Mouse (Mus musculus) forebrain, embryonic 10.5 days (tissue): ENCODE measurements around the gene Trp73. TPM values are rescaled to one million over a fixed set of nuclear protein-coding genes. Genes with fewer than 3 reads are reported as not detected.

Experiments used
- DNase-seq: peaks from one replicate; pipeline ENCODE4 v3.0.0-alpha.2; 2017; ENCODE audit warnings: low spot score; ENCODE audit errors: extremely low spot score
- H3K27ac ChIP-seq: fragments of 300-500 bp; sonication (generic); 2 replicates; pipeline ENCODE4 v1.5.1; 2016; ENCODE audit warnings: mild to moderate bottlenecking
- H3K27me3 ChIP-seq: fragments of 300-500 bp; sonication (generic); 2 replicates; pipeline ENCODE4 v1.6.1; 2016; ENCODE audit warnings: mild to moderate bottlenecking; ENCODE audit not compliant: poor library complexity, severe bottlenecking
- H3K36me3 ChIP-seq: fragments of 300-500 bp; sonication (generic); replicated peaks from 2 replicates; pipeline ENCODE4 v1.6.1; 2016; ENCODE audit warnings: mild to moderate bottlenecking, moderate library complexity
- H3K4me1 ChIP-seq: fragments of 300-500 bp; sonication (generic); 2 replicates; pipeline ENCODE4 v1.6.1; 2016
- H3K4me3 ChIP-seq: fragments of 300-500 bp; sonication (generic); 2 replicates; pipeline ENCODE4 v1.5.1; 2016; ENCODE audit warnings: mild to moderate bottlenecking, moderate library complexity
- H3K9me3 ChIP-seq: fragments of 300-500 bp; sonication (generic); 2 replicates; pipeline ENCODE4 v1.6.1; 2016; ENCODE audit warnings: mild to moderate bottlenecking, moderate library complexity
- WGBS: fragments of 180-500 bp; shearing (Covaris S2); methylation state at CpG from one replicate; pipeline ENCODE4 v1.1.7; 2016; 5-methylcytosine and 5-hydroxymethylcytosine counted together
- polyA plus RNA-seq: library from polyadenylated mRNA; unstranded; fragments of >200 nt; fragmentation: Nextera tagmentation; extraction: Ambion mirVana; gene quantifications from 2 replicates; pipeline ENCODE4 v1.2.1, GENCODE M21; 2016

Gene Trp73
- polyA plus RNA-seq, 1 experiment from 2014 or later, result 4.5 TPM

DNA sequence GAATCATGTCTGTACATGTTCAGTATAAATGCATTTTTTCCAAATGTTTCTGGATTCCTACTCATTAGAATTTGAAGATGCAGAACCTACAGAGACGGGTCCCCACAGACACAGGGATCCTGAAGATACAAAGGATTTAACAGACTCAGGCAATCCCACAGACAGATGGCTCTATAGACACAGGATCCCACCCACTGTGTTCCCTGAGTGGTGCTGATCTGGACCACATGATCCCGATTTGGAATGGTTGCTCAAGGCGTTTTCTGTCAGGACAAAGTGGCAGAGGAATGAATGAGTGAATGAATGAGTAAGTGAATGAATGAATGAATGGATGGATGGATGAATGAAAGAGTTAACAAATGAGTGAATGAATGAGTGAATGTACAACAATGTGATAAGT is 54.2 kb downstream of the Trp73 start:
- H3K4me1 ChIP-seq, result peaks cover 13% of the 10 kb centered on the region
- no peak overlapping the region for H3K4me3 ChIP-seq
- WGBS, result 69% methylated on average over 3 of the region's 3 CpGs
- H3K9me3 ChIP-seq, result no peaks in the 10 kb centered on the region
- H3K27me3 ChIP-seq, result peaks cover 43% of the 10 kb centered on the region
- no peak overlapping the region for H3K27ac ChIP-seq
- no peaks in the 10 kb centered on the region for H3K36me3 ChIP-seq
- DNase-seq, result no peak

GRCm38 (mm10) chr4:154081974-154082373 is 58.0 kb downstream of the Trp73 start:
- DNase-seq, result no peak
- H3K4me1 ChIP-seq, result peaks cover 12% of the 10 kb centered on the region
- H3K36me3 ChIP-seq, result no peaks in the 10 kb centered on the region
- H3K27me3 ChIP-seq, result peaks cover 47% of the 10 kb centered on the region
- 12% methylated on average over 1 of the region's 1 CpGs for WGBS
- no peaks in the 10 kb centered on the region for H3K9me3 ChIP-seq
- H3K4me3 ChIP-seq, result no peak overlapping the region
- no peak overlapping the region for H3K27ac ChIP-seq

DNA sequence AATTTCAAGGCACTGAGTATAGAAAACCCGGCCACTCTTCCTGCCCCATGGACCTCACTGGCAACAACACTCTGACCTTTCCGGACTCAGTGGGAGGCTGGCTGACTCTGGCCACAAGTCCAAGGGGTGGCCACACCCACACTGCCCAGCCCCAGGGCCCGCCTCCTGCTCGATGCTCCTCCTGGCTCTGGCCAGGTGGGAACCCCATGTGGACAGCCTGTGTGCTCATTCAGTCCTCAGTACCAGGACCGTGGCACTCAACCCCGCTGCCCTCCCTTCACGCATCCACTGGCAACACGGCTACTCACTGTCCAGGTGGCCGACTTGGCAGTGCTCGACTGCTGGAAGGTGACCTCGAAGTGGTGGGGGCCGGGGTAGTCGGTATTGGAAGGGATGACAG is 59.0 kb downstream of the Trp73 start:
- Histone ChIP-seq H3K4me1 (peaks cover 12% of the 10 kb centered on the region), H3K27me3 (peaks cover 47% of the 10 kb centered on the region), H3K9me3 (no peaks in the 10 kb centered on the region), H3K27ac (no peak overlapping the region), H3K36me3 (no peaks in the 10 kb centered on the region), H3K4me3 (peak overlapping the region; percentile 28; the same call in 1 of the 2 replicates)
- no peak for DNase-seq
- WGBS, result 2% methylated on average over 13 of the region's 13 CpGs

- 62% methylated on average over 4 of the region's 4 CpGs for WGBS
- DNase-seq, result no peak
- no peak overlapping the region for H3K27ac ChIP-seq
Observed at GRCm38 (mm10) chr4:154080211-154080610, 59.8 kb downstream of the Trp73 start.

GRCm38 (mm10) chr4:154071941-154072340 is 68.1 kb downstream of the Trp73 start:
- peaks cover 48% of the 10 kb centered on the region for H3K27me3 ChIP-seq
- peaks cover 18% of the 10 kb centered on the region for H3K4me1 ChIP-seq
- H3K9me3 ChIP-seq, result no peaks in the 10 kb centered on the region
- peak overlapping the region; percentile 17; the same call in 1 of the 2 replicates for H3K4me3 ChIP-seq
- DNase-seq, result no peak
- 31% methylated on average over 12 of the region's 16 CpGs for WGBS
- H3K27ac ChIP-seq, result no peak overlapping the region
- no peaks in the 10 kb centered on the region for H3K36me3 ChIP-seq

More at GRCm38 (mm10) chr4:154080211-154080610, 59.8 kb downstream of the Trp73 start:
- Histone ChIP-seq H3K36me3 (no peaks in the 10 kb centered on the region), H3K4me1 (peaks cover 12% of the 10 kb centered on the region), H3K9me3 (no peaks in the 10 kb centered on the region), H3K27me3 (peaks cover 47% of the 10 kb centered on the region), H3K4me3 (no peak overlapping the region)

GRCm38 (mm10) chr4:154071521-154071920 is 68.5 kb downstream of the Trp73 start:
- Histone ChIP-seq H3K36me3 (no peaks in the 10 kb centered on the region), H3K9me3 (no peaks in the 10 kb centered on the region), H3K27me3 (peaks cover 52% of the 10 kb centered on the region), H3K4me1 (peaks cover 18% of the 10 kb centered on the region), H3K27ac (no peak overlapping the region), H3K4me3 (peak overlapping the region; percentile 17; the same call in 1 of the 2 replicates)
- 1% methylated on average over 15 of the region's 20 CpGs for WGBS
- DNase-seq, result no peak

- H3K27me3 ChIP-seq, result peaks cover 52% of the 10 kb centered on the region
- H3K27ac ChIP-seq, result no peak overlapping the region
- H3K36me3 ChIP-seq, result no peaks in the 10 kb centered on the region
- peak; percentile 26 for DNase-seq
- H3K4me3 ChIP-seq, result no peak overlapping the region
- 2% methylated on average over 5 of the region's 5 CpGs for WGBS
- H3K9me3 ChIP-seq, result no peaks in the 10 kb centered on the region
- peaks cover 18% of the 10 kb centered on the region for H3K4me1 ChIP-seq
Observed at GRCm38 (mm10) chr4:154070896-154071295, 69.1 kb downstream of the Trp73 start.

DNA sequence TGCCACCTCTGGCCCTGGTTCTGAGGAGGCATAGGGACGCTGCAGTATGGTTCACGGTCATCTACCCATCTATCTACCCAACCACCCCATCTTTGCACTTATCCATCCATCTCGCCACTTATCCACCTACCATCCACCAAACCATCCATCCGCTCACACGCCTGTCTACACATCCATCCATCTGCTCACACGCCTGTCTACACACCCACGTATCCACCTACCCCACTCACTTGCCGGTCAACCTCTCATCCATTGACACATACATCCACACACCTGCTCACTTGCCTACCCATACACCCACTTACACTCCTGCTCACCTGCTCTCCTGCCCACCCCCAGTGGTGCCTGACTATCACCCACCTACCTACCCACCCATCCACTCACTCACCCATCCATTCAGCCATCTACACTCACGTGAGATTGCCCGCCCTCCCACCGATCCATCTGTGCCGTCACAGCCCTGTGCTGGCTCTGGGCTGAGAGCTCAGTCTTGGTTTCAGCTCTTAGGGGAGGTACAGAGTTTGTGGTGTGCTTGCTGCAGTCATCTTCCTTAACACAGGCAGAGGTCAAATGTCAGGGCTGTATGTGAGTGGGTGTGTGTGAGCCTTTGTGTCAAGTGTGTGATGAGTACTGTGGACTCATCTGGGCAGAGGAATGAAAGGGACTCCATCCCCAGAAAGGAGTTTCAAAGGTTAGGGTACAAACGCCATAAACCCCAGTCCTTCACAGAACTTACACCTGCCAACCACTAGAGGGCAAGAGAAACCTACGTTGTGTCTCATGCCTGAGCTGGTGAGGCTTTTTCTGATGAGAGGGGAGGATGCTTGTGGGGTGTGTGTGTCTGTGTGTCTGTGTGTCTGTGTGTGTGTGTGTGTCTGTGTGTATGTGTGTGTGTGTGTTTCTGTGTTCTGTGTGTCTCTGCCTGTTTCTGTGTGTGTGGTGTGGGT is 74.9 kb downstream of the Trp73 start:
- no peaks in the 10 kb centered on the region for H3K9me3 ChIP-seq
- peaks cover 12% of the 10 kb centered on the region for H3K27me3 ChIP-seq
- no peaks in the 10 kb centered on the region for H3K36me3 ChIP-seq
- DNase-seq, result no peak
- WGBS, result 61% methylated on average over 14 of the region's 14 CpGs
- H3K4me3 ChIP-seq, result no peak overlapping the region
- no peak overlapping the region for H3K27ac ChIP-seq
- H3K4me1 ChIP-seq, result no peaks in the 10 kb centered on the region

- H3K9me3 ChIP-seq, result no peaks in the 10 kb centered on the region
- WGBS, result 75% methylated on average over 4 of the region's 4 CpGs
- H3K27ac ChIP-seq, result no peak overlapping the region
Observed at GRCm38 (mm10) chr4:154057696-154058095, 82.3 kb downstream of the Trp73 start.

DNA sequence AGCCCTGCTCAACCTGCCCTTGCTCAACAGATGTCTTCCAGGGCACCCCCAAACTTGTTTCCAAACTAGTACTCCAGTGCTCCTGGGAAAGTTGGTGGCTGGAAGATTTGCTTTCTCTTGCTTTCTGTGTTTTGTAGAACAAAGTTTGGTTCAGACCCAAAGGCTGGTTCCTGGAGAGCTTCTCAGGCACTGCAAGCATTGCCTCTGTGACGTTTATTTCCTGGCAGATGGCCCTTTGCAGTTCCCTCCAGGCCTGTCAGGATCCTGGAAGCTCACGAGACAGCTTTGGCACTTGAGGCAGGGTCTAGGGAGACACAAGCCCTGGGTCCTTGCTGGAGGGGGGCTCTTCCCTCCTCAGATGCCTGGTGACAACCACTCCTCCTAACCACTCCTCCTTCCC is 83.3 kb downstream of the Trp73 start:
- WGBS, result 71% methylated on average over 2 of the region's 2 CpGs
- DNase-seq, result no peak
- H3K27ac ChIP-seq, result no peak overlapping the region
- no peak overlapping the region for H3K4me3 ChIP-seq
- no peaks in the 10 kb centered on the region for H3K9me3 ChIP-seq
- H3K36me3 ChIP-seq, result no peaks in the 10 kb centered on the region
- peaks cover 3% of the 10 kb centered on the region; the same call in 1 of the 2 replicates for H3K4me1 ChIP-seq
- no peaks in the 10 kb centered on the region for H3K27me3 ChIP-seq

More at GRCm38 (mm10) chr4:154057696-154058095, 82.3 kb downstream of the Trp73 start:
- Histone ChIP-seq H3K4me3 (no peak overlapping the region), H3K36me3 (no peaks in the 10 kb centered on the region), H3K4me1 (peaks cover 3% of the 10 kb centered on the region; the same call in 1 of the 2 replicates), H3K27me3 (no peaks in the 10 kb centered on the region)
- DNase-seq, result no peak

- Histone ChIP-seq H3K27ac (no peak overlapping the region), H3K36me3 (no peaks in the 10 kb centered on the region), H3K4me1 (peaks cover 3% of the 10 kb centered on the region; the same call in 1 of the 2 replicates), H3K9me3 (no peaks in the 10 kb centered on the region), H3K4me3 (no peak overlapping the region), H3K27me3 (no peaks in the 10 kb centered on the region)
- WGBS, result 80% methylated on average over 2 of the region's 2 CpGs
- DNase-seq, result no peak
Observed at GRCm38 (mm10) chr4:154056046-154056445, 84.0 kb downstream of the Trp73 start.

DNA sequence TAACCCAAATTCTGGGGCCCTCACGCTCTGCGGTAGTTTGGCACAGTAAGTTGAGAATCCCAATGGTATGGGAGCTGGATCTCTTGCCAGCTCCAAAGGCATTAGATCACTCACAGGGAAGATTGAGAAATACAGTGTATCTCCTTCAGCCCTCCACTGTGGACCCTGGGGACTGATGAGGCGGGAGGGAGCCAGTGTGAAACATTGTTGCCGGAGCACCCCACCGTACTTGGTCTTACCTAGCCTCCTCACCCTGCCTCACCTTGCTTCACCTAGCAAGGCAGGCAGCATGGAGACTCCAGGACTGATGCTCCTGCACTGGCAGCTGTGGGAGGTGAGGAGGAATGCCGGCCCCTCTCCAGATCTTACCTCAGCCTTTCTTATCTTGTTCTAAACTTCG is 84.5 kb downstream of the Trp73 start:
- Histone ChIP-seq H3K4me3 (no peak overlapping the region), H3K36me3 (no peaks in the 10 kb centered on the region), H3K27me3 (no peaks in the 10 kb centered on the region), H3K9me3 (no peaks in the 10 kb centered on the region), H3K27ac (no peak overlapping the region), H3K4me1 (peaks cover 3% of the 10 kb centered on the region; the same call in 1 of the 2 replicates)
- WGBS, result 93% methylated on average over 7 of the region's 7 CpGs
- no peak for DNase-seq

GRCm38 (mm10) chr4:154053065-154053464 is 86.9 kb downstream of the Trp73 start:
- DNase-seq, result no peak
- Histone ChIP-seq H3K9me3 (no peaks in the 10 kb centered on the region), H3K36me3 (no peaks in the 10 kb centered on the region), H3K27ac (no peak overlapping the region), H3K27me3 (no peaks in the 10 kb centered on the region), H3K4me1 (peaks cover 3% of the 10 kb centered on the region; the same call in 1 of the 2 replicates), H3K4me3 (no peak overlapping the region)
- WGBS, result 66% methylated on average over 4 of the region's 4 CpGs
